Mouse (Mus musculus): ENCODE data around the gene Ppp1r27.

GRCm38 (mm10) chr11:120520498-120520897, 30.4 kb downstream of the Ppp1r27 start:
- TF ChIP-seq POLR2A (IDR thresholded peaks at IDR 0.05; ENCODE audit: borderline replicate concordance, extremely low read depth, low read depth, low read length) (no peak), CTCF (IDR thresholded peaks at IDR 0.05; ENCODE audit: insufficient read depth, low read length) (no peak)

Measured in lung, adult 2 months (tissue).